Mouse (Mus musculus) liver, embryonic 12.5 days (tissue): ENCODE results near the gene Slc22a18. TPM values are rescaled to one million over a fixed set of nuclear protein-coding genes. Genes with fewer than 3 reads are reported as not detected.
A peak's percentile ranks its signal among the peaks of the same experiment; 100 is the strongest.
"Not testable (repeated sequence)": the region's sequence is repeated elsewhere in the genome, so short reads cannot be mapped to it uniquely, and the experiment has no call there.

Experiments used
- ATAC-seq: fragments of 200-750 bp; cut with Nextera tagmentation; 2 replicates; pipeline ENCODE4 v1.8.0; 2017; ENCODE audit warnings: moderate number of reproducible peaks, mild to moderate bottlenecking, moderate library complexity
- H3K27ac ChIP-seq: fragments of 300-500 bp; sonication (generic); 2 replicates; pipeline ENCODE4 v1.5.1; 2016; ENCODE audit warnings: mild to moderate bottlenecking
- H3K27me3 ChIP-seq: fragments of 300-500 bp; sonication (generic); replicated peaks from 2 replicates; pipeline ENCODE4 v1.6.1; 2016; ENCODE audit warnings: mild to moderate bottlenecking, moderate library complexity
- H3K36me3 ChIP-seq: fragments of 300-500 bp; sonication (generic); 2 replicates; pipeline ENCODE4 v1.6.1; 2016; ENCODE audit warnings: mild to moderate bottlenecking, moderate library complexity
- H3K4me1 ChIP-seq: fragments of 300-500 bp; sonication (generic); 2 replicates; pipeline ENCODE4 v1.6.1; 2016
- H3K4me2 ChIP-seq: fragments of 300-500 bp; sonication (generic); 2 replicates; pipeline ENCODE4 v1.6.1; 2016; ENCODE audit warnings: mild to moderate bottlenecking, moderate library complexity
- H3K4me3 ChIP-seq: fragments of 300-500 bp; sonication (generic); 2 replicates; pipeline ENCODE4 v1.5.1; 2016; ENCODE audit warnings: mild to moderate bottlenecking, moderate library complexity
- H3K9ac ChIP-seq: fragments of 300-500 bp; sonication (generic); 2 replicates; pipeline ENCODE4 v1.6.1; 2016; ENCODE audit warnings: mild to moderate bottlenecking, moderate library complexity
- H3K9me3 ChIP-seq: fragments of 300-500 bp; sonication (generic); replicated peaks from 2 replicates; pipeline ENCODE4 v1.6.1; 2016; ENCODE audit warnings: mild to moderate bottlenecking, moderate library complexity
- WGBS: fragments of 180-500 bp; shearing (Covaris S2); methylation state at CpG from one replicate; pipeline ENCODE4 v1.1.7; 2016; ENCODE audit not compliant: insufficient replicate concordance; 5-methylcytosine and 5-hydroxymethylcytosine counted together
- polyA plus RNA-seq: library from polyadenylated mRNA; unstranded; fragments of >200 nt; fragmentation: Nextera tagmentation; extraction: Ambion mirVana; gene quantifications from 2 replicates; pipeline ENCODE4 v1.2.1, GENCODE M21; 2016

The Slc22a18 gene
- polyA plus RNA-seq, 1 experiment from 2014 or later: 5.1 TPM

DNA sequence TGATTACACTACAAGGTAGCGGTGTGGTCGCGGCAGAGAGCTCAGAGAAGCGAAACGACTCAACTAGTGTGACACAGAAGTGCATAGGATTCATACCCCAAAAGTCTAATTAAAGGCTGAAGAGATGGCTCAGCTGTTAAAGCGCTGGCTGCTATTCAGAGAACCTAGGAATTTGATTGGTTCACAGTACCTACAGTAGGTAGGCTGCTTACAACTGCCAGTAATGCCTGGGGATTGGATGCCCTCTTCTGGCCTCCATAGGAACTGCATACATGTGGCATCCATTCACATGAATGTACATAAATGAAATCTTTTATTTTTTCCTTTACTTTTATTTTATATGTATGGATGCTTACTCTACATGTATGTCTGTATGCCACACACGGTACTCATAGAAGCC, 33.1 kb downstream of the Slc22a18 start:
- no peak overlapping the region for H3K4me2 ChIP-seq
- no peak overlapping the region for H3K4me3 ChIP-seq
- peaks cover 14% of the 10 kb centered on the region; the same call in 1 of the 2 replicates for H3K4me1 ChIP-seq
- no peaks in the 10 kb centered on the region for H3K9me3 ChIP-seq
- H3K36me3 ChIP-seq: no peaks in the 10 kb centered on the region
- no peak for ATAC-seq
- H3K9ac ChIP-seq: no peak overlapping the region
- H3K27me3 ChIP-seq: peaks cover 50% of the 10 kb centered on the region
- no peak overlapping the region for H3K27ac ChIP-seq
- WGBS: 17% methylated on average over 7 of the region's 7 CpGs

DNA sequence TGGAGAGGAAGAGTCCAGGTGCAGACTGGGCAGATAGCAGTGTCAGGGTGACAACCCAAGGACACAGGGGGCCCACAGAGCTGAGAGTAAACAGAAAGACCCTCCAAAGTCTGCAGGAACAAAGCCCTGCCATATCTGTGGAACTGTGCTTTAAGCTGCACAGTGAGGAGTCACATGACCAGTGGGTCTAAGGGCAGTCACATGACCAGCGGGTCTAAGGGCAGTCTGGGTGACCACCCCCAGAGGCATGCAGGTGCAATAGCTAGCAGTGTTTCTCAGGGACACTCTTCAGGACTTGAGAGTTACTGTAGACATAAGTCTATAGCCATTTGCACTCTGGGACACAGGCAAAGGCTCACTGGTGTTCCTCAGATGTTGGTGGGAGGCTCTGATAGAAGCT, 36.0 kb downstream of the Slc22a18 start:
- peaks cover 22% of the 10 kb centered on the region for H3K27me3 ChIP-seq
- H3K4me3 ChIP-seq: no peak overlapping the region
- H3K27ac ChIP-seq: no peak overlapping the region
- H3K9me3 ChIP-seq: no peaks in the 10 kb centered on the region
- 59% methylated on average over 1 of the region's 1 CpGs for WGBS
- H3K4me2 ChIP-seq: no peak overlapping the region
- no peak for ATAC-seq
- peaks cover 25% of the 10 kb centered on the region for H3K36me3 ChIP-seq
- H3K9ac ChIP-seq: no peak overlapping the region
- H3K4me1 ChIP-seq: 0 out of 2 replicates have a peak, but pooled peaks cover 2% of the 10 kb centered on the region

- 0 out of 2 replicates have a peak, but pooled peaks cover 2% of the 10 kb centered on the region for H3K4me1 ChIP-seq
- 79% methylated on average over 3 of the region's 3 CpGs for WGBS
- H3K27me3 ChIP-seq: peaks cover 13% of the 10 kb centered on the region; the same call in 1 of the 2 replicates
- H3K36me3 ChIP-seq: peaks cover 37% of the 10 kb centered on the region
- no peak overlapping the region for H3K4me2 ChIP-seq
- 0 out of 2 replicates have a peak, but pooled peaks have one; percentile 31 for ATAC-seq
- H3K9ac ChIP-seq: no peak overlapping the region
- H3K4me3 ChIP-seq: no peak overlapping the region
- H3K9me3 ChIP-seq: no peaks in the 10 kb centered on the region
- H3K27ac ChIP-seq: no peak overlapping the region
Measured at GRCm38 (mm10) chr7:143510593-143511334, 37.2 kb downstream of the Slc22a18 start.

- Histone ChIP-seq H3K4me2 (no peak overlapping the region), H3K4me3 (no peak overlapping the region), H3K36me3 (peaks cover 43% of the 10 kb centered on the region), H3K4me1 (0 out of 2 replicates have a peak, but pooled peaks cover 2% of the 10 kb centered on the region), H3K27me3 (0 out of 2 replicates have a peak, but pooled peaks cover 10% of the 10 kb centered on the region), H3K9me3 (no peaks in the 10 kb centered on the region), H3K27ac (no peak overlapping the region), H3K9ac (no peak overlapping the region)
- ATAC-seq: no peak
Measured at GRCm38 (mm10) chr7:143511335-143511712, 37.8 kb downstream of the Slc22a18 start.

GRCm38 (mm10) chr7:143513763-143514415, 40.4 kb downstream of the Slc22a18 start:
- H3K9ac ChIP-seq: no peak overlapping the region
- WGBS: 76% methylated on average over 10 of the region's 10 CpGs
- no peak overlapping the region for H3K27ac ChIP-seq
- peaks cover 68% of the 10 kb centered on the region for H3K36me3 ChIP-seq
- H3K4me3 ChIP-seq: no peak overlapping the region
- no peaks in the 10 kb centered on the region for H3K9me3 ChIP-seq
- ATAC-seq: 0 out of 2 replicates have a peak, but pooled peaks have one; percentile 22
- no peaks in the 10 kb centered on the region for H3K4me1 ChIP-seq
- no peak overlapping the region for H3K4me2 ChIP-seq
- no peaks in the 10 kb centered on the region for H3K27me3 ChIP-seq

DNA sequence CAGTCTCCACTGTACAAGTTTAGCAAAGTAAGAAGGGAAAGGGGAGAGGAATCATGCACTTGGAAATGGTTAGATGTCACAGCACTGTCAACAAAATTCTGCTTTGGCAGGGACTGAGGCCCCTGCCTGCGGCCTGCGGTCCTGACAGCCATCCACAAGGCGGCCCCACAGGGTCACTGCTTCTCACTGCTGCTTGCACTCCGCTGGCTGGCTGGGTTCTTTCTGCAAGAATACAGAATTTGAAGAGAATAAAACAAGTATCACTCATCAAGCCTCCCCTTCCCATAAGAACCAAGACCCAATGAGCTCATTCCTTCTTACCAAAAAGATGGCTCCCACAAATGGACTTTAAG, 40.9 kb downstream of the Slc22a18 start:
- H3K4me1 ChIP-seq: no peaks in the 10 kb centered on the region
- no peaks in the 10 kb centered on the region for H3K27me3 ChIP-seq
- H3K4me2 ChIP-seq: no peak overlapping the region
- 94% methylated on average over 4 of the region's 4 CpGs for WGBS
- ATAC-seq: no peak
- no peak overlapping the region for H3K4me3 ChIP-seq
- H3K36me3 ChIP-seq: peaks cover 74% of the 10 kb centered on the region
- no peak overlapping the region for H3K9ac ChIP-seq
- H3K9me3 ChIP-seq: no peaks in the 10 kb centered on the region
- no peak overlapping the region for H3K27ac ChIP-seq

DNA sequence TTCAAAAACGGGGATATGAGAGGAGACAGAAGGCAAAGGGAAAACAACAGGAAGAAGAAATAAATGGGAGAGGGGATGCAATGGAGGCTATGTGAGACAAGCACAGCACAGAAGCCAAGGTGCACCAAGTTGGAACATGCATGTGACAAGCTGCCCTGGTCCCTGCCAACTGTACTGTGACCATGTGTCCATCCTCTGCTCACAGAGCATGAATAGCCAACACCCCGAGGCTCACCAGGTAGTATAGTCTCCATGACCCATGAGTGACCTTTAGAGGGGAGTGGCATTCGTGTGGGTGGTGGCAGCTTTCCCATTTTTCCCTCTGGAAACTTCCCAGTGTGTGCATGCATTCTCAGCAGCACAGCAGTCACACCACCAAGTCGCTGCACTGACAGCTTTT, 45.8 kb downstream of the Slc22a18 start:
- Histone ChIP-seq H3K36me3 (peaks cover 100% of the 10 kb centered on the region), H3K4me3 (no peak overlapping the region), H3K9me3 (no peaks in the 10 kb centered on the region), H3K9ac (no peak overlapping the region), H3K4me1 (no peaks in the 10 kb centered on the region), H3K27ac (no peak overlapping the region), H3K27me3 (no peaks in the 10 kb centered on the region), H3K4me2 (no peak overlapping the region)
- 77% methylated on average over 4 of the region's 4 CpGs for WGBS
- ATAC-seq: no peak

DNA sequence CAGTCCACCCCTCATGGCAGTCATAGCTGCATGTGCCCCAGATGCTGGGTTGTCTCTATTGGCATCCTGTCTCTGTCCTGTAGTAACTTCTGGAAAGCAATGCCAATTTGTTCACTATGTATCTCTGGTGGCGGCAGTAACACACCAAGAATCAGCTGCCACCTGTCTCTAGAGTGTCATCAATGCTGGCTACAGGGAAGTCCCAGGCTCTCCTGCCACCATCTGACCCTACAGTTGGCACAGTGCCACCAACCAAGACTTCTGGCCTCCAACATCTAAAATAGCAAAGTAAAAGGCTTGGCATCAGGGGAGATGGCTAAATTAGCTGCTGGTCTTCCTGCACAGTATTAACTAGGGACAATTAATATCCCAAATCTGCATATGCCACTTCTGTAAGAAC, 58.9 kb downstream of the Slc22a18 start:
- no peaks in the 10 kb centered on the region for H3K27me3 ChIP-seq
- H3K36me3 ChIP-seq: peaks cover 99% of the 10 kb centered on the region
- no peaks in the 10 kb centered on the region for H3K9me3 ChIP-seq
- H3K27ac ChIP-seq: 0 out of 2 replicates have a peak overlapping the region, but pooled peaks have one; percentile 42
- peaks cover 44% of the 10 kb centered on the region for H3K4me1 ChIP-seq
- no peak overlapping the region for H3K9ac ChIP-seq
- H3K4me3 ChIP-seq: no peak overlapping the region
- 73% methylated on average over 1 of the region's 1 CpGs for WGBS
- ATAC-seq: no peak
- H3K4me2 ChIP-seq: no peak overlapping the region

DNA sequence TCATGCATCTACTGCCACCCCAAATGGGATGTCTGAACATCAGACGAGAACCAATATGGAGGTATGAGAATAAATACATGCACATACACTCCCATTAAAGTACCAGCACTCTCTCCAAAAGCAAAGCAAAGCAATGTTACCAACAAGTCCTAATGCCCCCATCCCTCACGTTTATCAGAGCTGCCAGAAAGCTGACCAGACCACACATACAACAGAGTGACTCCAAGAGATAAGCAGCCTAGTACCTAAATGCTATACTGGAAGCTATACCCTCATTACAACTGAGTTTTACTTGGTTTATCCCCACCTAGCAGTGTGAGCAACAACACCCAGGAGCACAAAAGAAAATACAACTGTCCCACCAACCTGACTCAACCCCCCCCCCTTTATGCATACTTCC, 59.7 kb downstream of the Slc22a18 start:
- Histone ChIP-seq H3K27ac (peak overlapping the region; percentile 87), H3K4me2 (peak overlapping the region; percentile 36), H3K27me3 (no peaks in the 10 kb centered on the region), H3K4me1 (peaks cover 52% of the 10 kb centered on the region), H3K9me3 (no peaks in the 10 kb centered on the region), H3K4me3 (no peak overlapping the region), H3K9ac (no peak overlapping the region), H3K36me3 (peaks cover 99% of the 10 kb centered on the region)
- peak; percentile 96 for ATAC-seq
- WGBS: 25% methylated on average over 2 of the region's 2 CpGs

DNA sequence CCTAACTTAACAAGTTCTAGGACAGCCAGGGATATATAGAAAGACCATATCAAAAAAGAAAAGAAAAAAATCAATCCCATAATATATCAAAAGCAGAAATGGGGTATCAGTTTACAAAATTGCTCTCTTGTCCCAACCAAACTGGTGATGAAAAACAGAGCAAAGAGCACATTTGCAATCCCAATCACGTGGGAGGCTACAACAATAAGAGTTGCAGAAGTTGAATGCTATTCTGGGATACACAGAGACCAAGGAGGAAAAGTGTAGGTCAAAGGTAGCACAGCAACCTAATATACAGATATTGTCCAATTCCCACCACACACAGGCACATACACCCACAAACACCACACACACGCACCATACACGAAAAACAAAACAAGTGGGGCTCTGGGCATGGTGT, 62.7 kb downstream of the Slc22a18 start:
- 91% methylated on average over 3 of the region's 3 CpGs for WGBS
- H3K36me3 ChIP-seq: peaks cover 96% of the 10 kb centered on the region
- H3K27me3 ChIP-seq: no peaks in the 10 kb centered on the region
- H3K4me3 ChIP-seq: no peak overlapping the region
- ATAC-seq: no peak
- H3K9me3 ChIP-seq: no peaks in the 10 kb centered on the region
- no peak overlapping the region for H3K27ac ChIP-seq
- H3K4me1 ChIP-seq: peaks cover 76% of the 10 kb centered on the region
- no peak overlapping the region for H3K9ac ChIP-seq
- H3K4me2 ChIP-seq: no peak overlapping the region

DNA sequence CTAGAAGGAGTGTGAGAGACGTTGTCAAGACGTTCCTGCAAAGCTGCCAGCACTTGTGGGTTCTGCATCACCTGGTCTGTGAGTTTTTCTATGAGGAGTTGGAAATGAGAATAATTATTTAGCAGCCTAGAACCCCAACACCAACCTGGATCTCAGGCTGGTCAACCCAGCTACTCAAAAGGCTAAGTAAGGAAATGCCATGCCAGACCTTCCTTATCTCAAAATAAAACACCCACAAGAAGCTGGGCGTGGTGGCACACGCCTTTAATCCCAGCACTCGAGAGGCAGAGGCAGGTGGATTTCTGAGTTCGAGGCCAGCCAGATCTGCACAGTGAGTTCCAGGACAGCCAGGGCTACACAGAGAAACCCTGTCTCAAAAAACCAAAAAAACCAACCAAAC, 64.7 kb downstream of the Slc22a18 start:
- H3K27ac ChIP-seq: peak overlapping the region; percentile 5; the same call in 1 of the 2 replicates
- 53% methylated on average over 6 of the region's 6 CpGs for WGBS
- H3K9ac ChIP-seq, H3K4me2 ChIP-seq, H3K9me3 ChIP-seq, H3K27me3 ChIP-seq, H3K4me3 ChIP-seq: not testable (repeated sequence)
- H3K4me1 ChIP-seq: peaks cover 70% of the 10 kb centered on the region
- ATAC-seq: peak; percentile 19; the same call in 1 of the 2 replicates
- H3K36me3 ChIP-seq: peaks cover 94% of the 10 kb centered on the region

- 39% methylated on average over 1 of the region's 1 CpGs for WGBS
- Histone ChIP-seq H3K36me3 (peaks cover 89% of the 10 kb centered on the region), H3K4me2 (no peak overlapping the region)
Measured at GRCm38 (mm10) chr7:143538671-143539070, 65.1 kb downstream of the Slc22a18 start.

More at GRCm38 (mm10) chr7:143538671-143539070, 65.1 kb downstream of the Slc22a18 start:
- Histone ChIP-seq H3K4me1 (peaks cover 70% of the 10 kb centered on the region), H3K27ac (no peak overlapping the region), H3K9ac (no peak overlapping the region), H3K4me3 (no peak overlapping the region), H3K9me3 (no peaks in the 10 kb centered on the region), H3K27me3 (no peaks in the 10 kb centered on the region)
- no peak for ATAC-seq
